ENCODE assay signal across 8 mouse cellular contexts in genomic region chr5:96163396-96164020, GRCm38 (mm10). TPM values are rescaled to one million over a fixed set of nuclear protein-coding genes. Genes with fewer than 3 reads are reported as not detected.
DNase-seq lines count a peak whose midpoint lies in the region; ATAC-seq and TF ChIP-seq lines count a peak whose summit lies in the region.

No protein-coding gene starts in this region.

- peak overlapping the region; percentile 97 for H3K27ac ChIP-seq in layer of hippocampus, adult 2 months
- H3K27ac ChIP-seq in intestine, embryonic 15.5 days: peak overlapping the region; percentile 100
- peak overlapping the region; percentile 99 for H3K27ac ChIP-seq in neural tube, embryonic 15.5 days (replicated peaks)

- TF ChIP-seq CTCF in layer of hippocampus, adult 2 months (conservative IDR thresholded peaks at IDR 0.05): no peak

- no peaks in the 10 kb centered on the region for H3K36me3 ChIP-seq in intestine, embryonic 15.5 days
- H3K36me3 ChIP-seq in neural tube, embryonic 15.5 days: no peaks in the 10 kb centered on the region

- H3K9ac ChIP-seq in intestine, embryonic 15.5 days: peak overlapping the region; percentile 99
- H3K9ac ChIP-seq in neural tube, embryonic 15.5 days (replicated peaks): peak overlapping the region; percentile 98

- no peak for ATAC-seq in intestine, embryonic 15.5 days
- ATAC-seq in neural tube, embryonic 15.5 days (ENCODE audit: low FRiP score): no peak

- peak overlapping the region; percentile 83 for H3K4me3 ChIP-seq in layer of hippocampus, adult 2 months
- H3K4me3 ChIP-seq in intestine, embryonic 15.5 days (replicated peaks): peak overlapping the region; percentile 99
- H3K4me3 ChIP-seq in neural tube, embryonic 15.5 days (replicated peaks): peak overlapping the region; percentile 97

- H3K27me3 ChIP-seq in intestine, embryonic 15.5 days (replicated peaks): no peaks in the 10 kb centered on the region
- H3K27me3 ChIP-seq in neural tube, embryonic 15.5 days (replicated peaks): no peaks in the 10 kb centered on the region

- peaks cover 8% of the 10 kb centered on the region; the same call in 1 of the 2 replicates for H3K4me1 ChIP-seq in intestine, embryonic 15.5 days (replicated peaks)
- peaks cover 11% of the 10 kb centered on the region for H3K4me1 ChIP-seq in neural tube, embryonic 15.5 days

- H3K4me2 ChIP-seq in intestine, embryonic 15.5 days (replicated peaks): peak overlapping the region; percentile 57
- H3K4me2 ChIP-seq in neural tube, embryonic 15.5 days: peak overlapping the region; percentile 76

- 0% methylated on average over 1 of the region's 1 CpGs for WGBS in intestine, embryonic 15.5 days
- WGBS in neural tube, embryonic 15.5 days: 0% methylated on average over 1 of the region's 1 CpGs

- H3K9me3 ChIP-seq in intestine, embryonic 15.5 days: no peaks in the 10 kb centered on the region
- no peaks in the 10 kb centered on the region for H3K9me3 ChIP-seq in neural tube, embryonic 15.5 days (replicated peaks)

- DNase-seq in layer of hippocampus, adult 2 months (ENCODE audit: low spot score in 2 of 2): no peak
- DNase-seq in layer of hippocampus, postnatal 25 days (ENCODE audit: extremely low spot score in 1 of 2, low spot score in 1 of 2): no peak
- DNase-seq in c-Kit-positive CD71-positive TER-119-positive erythroid progenitor cells, embryonic 14.5 days (ENCODE audit: low spot score): peak; percentile 27
- no peak for DNase-seq in urinary bladder, postnatal 36 days (ENCODE audit: low spot score in 2 of 2)
- no peak for DNase-seq in left cerebral cortex, postnatal 10 days (ENCODE audit: extremely low spot score in 1 of 2, low spot score in 2 of 2)
- no peak for DNase-seq in thymus, postnatal 0 days (ENCODE audit: low spot score)

- intact Hi-C loops in left cerebral cortex, postnatal 10 days (cut with DNase I): no loop called here

RNA-seq across cellular contexts. Expression of gene Cnot6l, which starts 0.5 kb away (rescaled TPM):
- 10 to 100 TPM; 70.7 to 77.9 TPM for total RNA-seq in layer of hippocampus, adult 2 months (2021)
- total RNA-seq in layer of hippocampus, postnatal 25 days (2021): 10 to 100 TPM; 68.4 to 69.9 TPM
- polyA plus RNA-seq in intestine, embryonic 15.5 days (2015; fragmentation: Nextera tagmentation; extraction: Ambion mirVana): 22.7 and 26.0 TPM in 2 replicates
- polyA plus RNA-seq in neural tube, embryonic 15.5 days (2015; fragmentation: Nextera tagmentation; extraction: Ambion mirVana): 15.3 and 21.1 TPM in 2 replicates
- total RNA-seq in left cerebral cortex, postnatal 10 days (2021): 10 to 100 TPM; 66.1 to 78.1 TPM
- 72.0 and 89.7 TPM in 2 replicates for polyA plus RNA-seq in thymus, postnatal 0 days (2015; fragmentation: Nextera tagmentation; extraction: Ambion mirVana)

RNA-seq across cellular contexts. Expression of gene Mrpl1, which starts 45.8 kb away (rescaled TPM):
- total RNA-seq in layer of hippocampus, adult 2 months (2021): 10 to 100 TPM; 15.8 to 17.4 TPM
- 10 to 100 TPM; 16.0 to 18.3 TPM for total RNA-seq in layer of hippocampus, postnatal 25 days (2021)
- 27.5 and 28.9 TPM in 2 replicates for polyA plus RNA-seq in intestine, embryonic 15.5 days (2015; fragmentation: Nextera tagmentation; extraction: Ambion mirVana)
- 15.5 and 19.1 TPM in 2 replicates for polyA plus RNA-seq in neural tube, embryonic 15.5 days (2015; fragmentation: Nextera tagmentation; extraction: Ambion mirVana)
- 10 to 100 TPM; 13.8 to 15.8 TPM for total RNA-seq in left cerebral cortex, postnatal 10 days (2021)
- polyA plus RNA-seq in thymus, postnatal 0 days (2015; fragmentation: Nextera tagmentation; extraction: Ambion mirVana): 26.4 and 29.1 TPM in 2 replicates
